Mouse (Mus musculus) cerebellum, postnatal 25 days (tissue): ENCODE results near the gene Neurod1.

Experiments
- DNase-seq, 2 experiments: peaks; one replicate each; pipeline ENCODE4 v3.0.0; 2021; ENCODE audit warnings: mixed read lengths in 2 of 2

Gene Neurod1

GRCm38 (mm10) chr2:79456575-79457349, at the start of gene Neurod1, which contains the start of gene Cerkl:
Neurod1 (minus strand) TSS chr2:79456751.
Cerkl (minus strand) TSS chr2:79456785.
- peak; percentile 98 for DNase-seq

GRCm38 (mm10) chr2:79498990-79499755, 42.6 kb upstream of the Neurod1 start:
- peak; percentile 88 to 93 for DNase-seq

DNA sequence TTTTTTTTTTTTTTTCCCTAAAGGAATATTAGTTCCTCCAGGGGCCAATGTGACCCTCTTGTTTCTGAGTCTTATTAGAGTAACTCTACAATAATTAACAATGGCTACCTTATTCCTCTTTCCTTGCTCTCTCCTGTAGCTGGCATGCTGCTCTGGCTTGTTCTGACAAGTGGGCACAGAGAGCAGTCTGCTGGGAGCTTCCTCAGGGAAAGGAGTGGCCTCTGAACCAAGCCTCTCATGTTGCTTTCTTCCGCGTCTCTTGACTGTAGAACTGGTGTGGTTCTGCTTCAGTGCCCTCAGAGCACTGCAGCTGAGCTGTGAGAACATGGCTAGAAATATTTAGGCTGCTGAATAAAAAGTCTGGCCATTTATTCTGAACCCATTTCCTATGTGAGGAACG, 28.6 kb upstream of the Neurod1 start:
- DNase-seq = no peak

GRCm38 (mm10) chr2:79482511-79482910, 26.0 kb upstream of the Neurod1 start:
- DNase-seq = peak; percentile 60 to 73

GRCm38 (mm10) chr2:79462411-79462810, 5.9 kb upstream of the Neurod1 start:
- peak; percentile 21 to 48 for DNase-seq

DNA sequence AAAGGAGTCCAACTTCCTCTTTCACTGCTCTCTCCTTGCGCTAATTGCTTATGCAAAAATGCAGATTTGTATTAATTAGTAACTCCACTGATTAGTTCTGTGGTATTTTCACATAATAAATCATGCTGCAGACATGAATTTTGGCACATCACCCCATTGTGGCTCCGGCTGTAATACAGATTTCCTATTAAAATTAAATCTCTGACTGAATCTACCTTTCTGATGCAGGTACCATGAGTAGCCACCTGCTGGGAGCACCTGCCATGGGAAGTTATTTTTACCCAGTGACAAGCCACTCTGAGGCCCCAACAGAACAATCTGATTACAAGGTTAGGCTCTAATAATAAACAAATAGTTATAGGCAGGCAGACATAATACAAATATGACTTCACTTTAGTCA, 5.3 kb upstream of the Neurod1 start:
- DNase-seq = peak; percentile 79 to 84

DNA sequence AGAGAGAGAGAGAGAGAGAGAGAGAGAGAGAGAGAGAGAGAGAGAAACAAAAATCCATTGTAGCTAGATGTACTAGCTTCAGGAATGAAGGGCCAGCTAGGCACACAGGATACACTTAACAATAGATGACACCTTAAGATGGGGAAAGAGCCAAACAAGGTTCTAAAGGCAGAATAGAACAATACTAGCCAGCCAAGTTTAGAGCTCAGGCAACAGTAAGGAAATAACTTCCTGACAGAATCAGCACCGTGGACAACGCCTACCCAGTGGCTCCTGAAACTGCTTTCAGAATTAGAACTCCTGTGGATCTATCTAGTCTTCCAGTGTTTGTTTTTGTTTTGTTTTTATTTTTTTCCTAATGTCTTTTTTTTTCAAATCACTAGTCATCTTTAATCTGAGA, 4.0 kb upstream of the Neurod1 start:
- DNase-seq = peak in 1 of 2 experiments; percentile 25

- DNase-seq = peak; percentile 46 to 67
Measured at GRCm38 (mm10) chr2:79460107-79460506, 3.6 kb upstream of the Neurod1 start.

DNA sequence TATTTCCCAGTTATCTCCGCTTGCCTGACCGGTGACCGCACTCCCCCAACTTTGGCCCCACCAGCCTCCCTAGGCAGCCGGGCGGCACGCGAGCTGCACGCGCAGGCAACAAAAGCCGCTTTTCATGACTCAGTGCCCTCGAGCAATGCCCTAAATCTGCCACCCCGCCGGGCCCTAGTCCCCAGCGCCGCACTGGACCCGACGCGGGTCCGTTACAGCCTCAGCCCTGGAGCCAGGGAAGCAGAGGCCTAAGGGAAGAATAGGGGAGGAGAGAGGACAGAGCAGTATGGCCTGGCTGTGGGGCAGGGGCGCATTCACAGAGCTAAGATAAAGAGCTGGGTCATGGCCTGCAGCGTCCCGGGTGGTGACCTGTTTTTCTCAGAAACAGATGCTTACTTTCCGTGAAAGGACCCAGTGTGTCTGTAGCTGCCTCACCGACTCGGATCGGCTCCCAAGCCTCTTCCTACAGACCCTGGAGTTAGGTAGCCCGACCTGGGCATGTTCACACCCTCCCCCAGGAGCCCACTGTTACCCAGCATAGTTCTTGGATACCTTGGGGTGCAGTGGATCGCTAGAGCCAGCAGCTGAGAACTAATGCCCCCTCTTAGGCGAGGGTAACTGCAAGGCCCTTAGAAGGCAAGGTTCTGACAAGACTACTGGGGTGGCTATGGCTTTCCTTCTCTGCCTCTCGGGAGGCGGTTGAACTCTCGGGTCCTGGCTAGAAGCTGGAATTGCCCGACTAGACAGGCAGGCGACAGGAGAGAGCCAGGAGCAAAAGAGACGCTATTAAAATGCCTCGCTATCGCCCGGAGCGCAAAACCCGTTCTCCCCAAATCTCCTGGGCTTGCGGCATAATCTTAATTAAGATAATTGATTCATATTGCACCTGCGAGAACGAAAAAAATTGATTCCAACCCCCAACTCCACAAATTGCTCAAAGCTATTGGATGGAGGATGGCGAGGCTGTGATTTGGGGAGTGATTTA, 2.8 kb upstream of the Neurod1 start:
- DNase-seq = peak; percentile 79 to 86

DNA sequence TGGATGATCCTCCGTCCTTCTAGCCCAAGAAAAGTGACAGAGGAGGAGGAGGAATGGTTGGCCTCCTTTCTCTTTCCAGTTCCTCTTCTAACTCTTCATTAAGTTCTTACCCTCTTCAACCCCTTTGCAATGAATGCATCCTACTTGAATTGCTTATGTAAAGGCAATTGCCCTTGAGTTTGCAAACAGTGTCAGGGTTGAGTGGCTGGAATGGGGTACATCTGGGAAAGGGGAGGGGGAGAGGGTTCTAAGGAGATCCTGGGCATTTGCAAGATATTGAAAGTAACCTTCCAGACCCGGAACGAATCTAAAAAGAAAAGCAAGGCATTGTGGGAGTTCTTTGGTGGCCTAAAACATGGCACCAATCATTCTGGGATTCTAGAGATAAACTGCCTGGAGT, 1.4 kb upstream of the Neurod1 start:
- no peak for DNase-seq

DNA sequence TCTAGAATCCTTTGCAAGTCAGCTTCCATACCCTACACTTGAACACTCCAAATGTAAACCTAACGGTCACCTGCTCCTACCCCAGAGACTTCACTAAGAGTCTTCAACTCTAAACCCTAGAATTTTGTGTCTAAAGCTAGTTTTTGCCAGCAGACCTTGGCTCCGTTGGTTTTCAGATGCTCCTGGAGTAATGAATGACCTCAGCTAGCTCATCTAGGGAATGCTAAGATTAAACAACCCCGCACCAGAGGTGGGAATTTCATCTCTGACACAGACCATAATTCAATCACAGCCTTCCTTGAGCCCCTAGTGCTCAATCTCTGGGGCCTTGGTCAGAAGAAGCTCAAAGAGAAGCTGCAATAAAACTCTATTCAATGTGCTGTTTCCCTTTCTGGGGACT, 883 bp upstream of the Neurod1 start:
- peak; percentile 43 to 60 for DNase-seq

- peak; percentile 58 to 62 for DNase-seq
Measured at GRCm38 (mm10) chr2:79455646-79456045, 905 bp downstream of the Neurod1 start.

- peak; percentile 85 to 89 for DNase-seq
Measured at GRCm38 (mm10) chr2:79454786-79455446, 1.6 kb downstream of the Neurod1 start.

DNA sequence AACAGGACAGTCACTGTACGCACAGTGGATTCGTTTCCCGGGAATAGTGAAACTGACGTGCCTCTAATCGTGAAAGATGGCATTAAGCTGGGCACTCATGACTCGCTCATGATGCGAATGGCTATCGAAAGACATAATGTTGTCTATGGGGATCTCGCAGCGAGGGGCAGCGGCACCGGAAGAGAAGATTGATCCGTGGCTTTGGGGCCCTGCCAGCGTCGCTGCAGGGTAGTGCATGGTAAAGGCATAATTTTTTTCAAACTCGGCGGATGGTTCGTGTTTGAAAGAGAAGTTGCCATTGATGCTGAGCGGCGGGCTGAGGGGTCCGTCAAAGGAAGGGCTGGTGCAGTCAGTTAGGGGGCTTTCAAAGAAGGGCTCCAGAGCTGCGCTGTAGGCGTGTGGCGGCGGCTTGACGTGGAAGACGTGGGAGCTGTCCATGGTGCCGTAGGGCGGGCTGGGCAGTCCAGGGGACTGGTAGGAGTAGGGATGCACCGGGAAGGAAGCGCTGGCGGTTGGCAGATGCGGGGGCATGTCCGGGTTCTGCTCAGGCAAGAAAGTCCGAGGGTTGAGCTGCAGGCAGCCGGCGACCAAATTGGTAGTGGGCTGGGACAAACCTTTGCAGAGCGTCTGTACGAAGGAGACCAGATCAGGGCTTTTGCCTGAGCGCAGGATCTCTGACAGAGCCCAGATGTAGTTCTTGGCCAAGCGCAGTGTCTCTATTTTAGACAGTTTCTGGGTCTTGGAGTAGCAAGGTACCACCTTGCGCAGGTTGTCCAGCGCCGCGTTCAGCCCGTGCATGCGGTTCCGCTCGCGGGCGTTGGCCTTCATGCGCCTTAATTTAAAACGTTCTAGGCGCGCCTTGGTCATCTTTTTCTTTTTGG, 2.4 kb downstream of the Neurod1 start:
- peak; percentile 86 to 89 for DNase-seq

DNA sequence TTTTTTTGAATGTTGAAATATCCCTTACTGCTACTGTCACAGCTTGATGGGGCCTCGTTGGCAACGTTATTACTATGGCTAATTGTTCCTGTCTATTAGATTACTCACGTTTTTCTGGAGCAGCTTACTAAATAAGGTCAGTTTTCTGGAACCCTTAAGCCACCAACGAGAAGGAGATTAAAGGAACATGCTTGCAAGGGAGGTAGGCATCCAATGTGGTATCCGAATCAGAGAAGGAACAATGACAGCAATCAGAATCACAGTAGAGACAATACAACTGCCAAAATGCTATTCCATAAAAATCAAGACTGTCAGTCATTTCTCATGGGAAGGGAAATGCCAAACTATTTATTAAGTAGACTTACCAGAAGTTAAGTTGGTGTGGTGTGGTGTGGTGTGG, 5.1 kb downstream of the Neurod1 start:
- DNase-seq = peak; percentile 24 to 30

- peak; percentile 12 to 16 for DNase-seq
Measured at GRCm38 (mm10) chr2:79450684-79451394, 5.7 kb downstream of the Neurod1 start.

- DNase-seq = peak; percentile 69 to 75
Measured at GRCm38 (mm10) chr2:79449371-79449770, 7.2 kb downstream of the Neurod1 start.

- peak in 1 of 2 experiments; percentile 6 for DNase-seq
Measured at GRCm38 (mm10) chr2:79447198-79447597, 9.4 kb downstream of the Neurod1 start.

DNA sequence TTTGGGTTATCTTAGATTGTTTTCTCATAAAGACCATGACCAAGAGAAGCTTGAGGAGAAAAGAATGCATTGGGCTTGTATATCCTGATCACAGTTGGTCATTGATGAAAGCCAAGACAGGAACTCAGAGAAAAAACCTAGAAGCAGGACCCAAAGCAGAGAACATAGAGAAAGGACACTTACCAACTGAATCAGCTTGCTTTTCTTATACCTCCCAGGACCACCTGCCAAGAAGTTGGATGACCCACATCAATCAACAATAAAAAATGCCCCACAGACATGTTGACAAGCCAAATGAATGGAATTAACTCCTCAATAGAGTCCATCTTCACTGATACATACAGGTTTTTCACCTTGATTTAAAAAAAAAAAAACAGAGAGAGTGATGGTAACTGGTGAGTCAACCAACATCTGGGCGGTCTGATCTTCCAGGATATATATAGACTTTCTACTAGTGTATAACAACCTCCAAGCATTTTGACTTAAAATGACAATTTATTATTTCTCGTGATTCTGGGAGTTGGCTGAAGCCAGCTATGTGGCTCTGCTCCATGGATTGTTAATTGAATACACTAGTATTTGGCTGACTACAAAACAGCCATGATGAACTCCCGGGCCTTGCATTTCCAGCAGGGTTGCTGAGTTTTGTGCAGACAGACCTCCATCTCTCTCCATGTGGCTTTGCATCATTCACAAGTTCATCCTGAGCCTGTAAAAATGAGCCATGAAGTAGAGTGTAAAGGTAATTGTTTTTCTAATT, 12.5 kb downstream of the Neurod1 start:
- DNase-seq = peak in 1 of 2 experiments; percentile 40
